Mouse (Mus musculus) embryo, embryonic 11 days (tissue): ENCODE results near the gene Igflr1.

Source experiments
- DNase-seq: peaks from one replicate; pipeline ENCODE4 v3.0.0-alpha.2; 2015

The Igflr1 gene

DNA sequence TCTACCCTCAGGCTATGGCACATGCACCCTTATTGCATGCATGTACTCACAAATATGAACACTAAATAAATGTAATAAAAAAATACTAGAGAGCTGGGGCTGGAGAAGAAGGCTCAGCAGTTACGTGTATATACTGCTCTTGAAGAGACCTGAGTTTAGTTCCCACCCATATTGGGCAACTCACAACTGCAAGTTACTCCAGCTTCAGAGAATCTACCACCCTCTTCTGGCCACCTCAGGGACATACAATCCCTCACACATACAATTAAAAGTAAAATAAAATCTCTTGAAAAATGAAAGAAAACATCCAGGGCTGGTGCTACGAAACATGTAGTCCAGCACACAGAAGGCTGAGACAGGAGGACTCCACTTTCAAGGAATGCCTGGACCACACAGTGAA lies 49.2 kb downstream of the Igflr1 start:
- DNase-seq = no peak

DNA sequence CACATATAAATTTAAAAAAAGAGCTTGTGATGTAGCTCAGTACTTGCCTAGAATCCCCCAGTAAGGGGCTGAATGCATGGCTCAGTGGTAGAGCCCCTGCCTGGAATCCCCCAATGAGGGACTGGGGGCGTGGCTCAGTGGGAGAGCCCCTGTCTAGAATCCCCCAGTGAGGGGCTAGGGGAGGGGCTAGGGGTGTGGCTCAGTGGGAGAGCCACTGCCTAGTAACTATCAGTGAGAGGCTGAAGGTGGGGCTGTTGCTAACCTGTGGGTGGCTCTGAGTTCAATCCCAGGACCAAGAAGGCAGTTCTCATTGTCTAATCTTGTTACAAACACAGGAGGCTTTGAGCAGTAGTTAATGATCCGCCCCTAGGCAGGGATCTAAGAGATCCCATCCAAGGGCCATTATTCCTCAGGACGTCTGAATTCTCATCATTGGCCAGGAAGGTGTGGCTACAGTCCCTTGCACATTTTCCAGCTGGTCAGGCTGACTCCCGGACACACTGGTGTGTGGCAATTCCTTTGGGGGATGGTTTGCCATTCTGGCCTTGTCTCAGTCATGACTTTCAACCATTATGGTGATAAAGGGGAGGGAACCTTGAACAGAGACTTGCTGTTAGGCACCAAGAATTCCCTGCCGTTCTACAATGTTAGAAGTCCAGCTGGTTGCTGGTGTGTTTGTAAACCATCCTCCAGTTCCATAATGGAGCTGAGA lies 50.0 kb downstream of the Igflr1 start:
- no peak for DNase-seq
